In the genomic region with DNA sequence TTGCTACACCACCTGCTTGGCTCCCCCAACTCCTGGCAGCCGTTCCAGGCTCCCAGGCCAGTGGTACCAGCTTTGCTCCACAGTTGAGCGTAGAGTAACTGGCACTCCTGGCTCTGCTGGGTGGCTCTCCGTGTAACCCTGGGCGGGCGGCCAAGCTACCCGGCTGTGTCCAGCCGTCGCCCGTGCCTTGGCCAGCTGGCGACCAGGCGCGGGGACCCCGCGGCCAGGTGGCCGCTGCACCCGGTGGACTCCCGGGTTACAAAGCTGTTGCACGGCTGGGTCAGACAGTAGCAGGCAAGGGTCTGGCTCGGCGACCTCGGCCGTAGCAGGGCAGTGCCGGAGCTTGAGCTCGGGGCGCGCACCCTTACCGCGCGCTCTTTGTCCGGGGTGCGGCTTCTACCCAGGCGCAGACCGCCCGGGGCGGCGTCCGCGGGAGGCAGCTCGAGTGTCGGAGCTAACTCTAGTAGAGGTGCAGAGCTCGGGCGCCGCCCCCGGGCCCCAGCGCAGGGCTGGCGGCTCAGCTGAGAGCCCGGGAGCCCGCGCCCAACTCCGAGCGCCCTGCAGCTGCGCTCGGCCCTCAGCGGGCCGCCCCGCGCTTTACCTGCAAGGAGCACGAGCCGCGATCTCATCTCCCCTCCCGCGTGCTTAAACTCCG, we compare ENCODE assay signal across 8 mouse cellular contexts. TPM values are rescaled to one million over a fixed set of nuclear protein-coding genes. Genes with fewer than 3 reads are reported as not detected.
A peak's percentile ranks its signal among the peaks of the same experiment; 100 is the strongest.
DNase-seq lines count a peak whose midpoint lies in the region; ATAC-seq and TF ChIP-seq lines count a peak whose summit lies in the region.

No protein-coding gene starts in this region.

- intact Hi-C loops in gastrocnemius, adult 2 months (cut with DNase I) = no loop called here

- H3K27ac ChIP-seq in thymus, adult 2 months (ENCODE audit: control insufficient read depth, insufficient read depth, low read length) = no peak overlapping the region
- peak overlapping the region; percentile 93 for H3K27ac ChIP-seq in gastrocnemius, adult 2 months
- H3K27ac ChIP-seq in hindbrain, embryonic 15.5 days (replicated peaks) = peak overlapping the region; percentile 94

- H3K27me3 ChIP-seq in thymus, adult 2 months (ENCODE audit: control insufficient read depth, insufficient read depth, low read length) = no peaks in the 10 kb centered on the region
- H3K27me3 ChIP-seq in hindbrain, embryonic 15.5 days = no peaks in the 10 kb centered on the region

- peak overlapping the region; percentile 85 for H3K9ac ChIP-seq in hindbrain, embryonic 15.5 days

- WGBS in thymus, adult 2 months = under 1% methylated on average over 63 of the region's 63 CpGs
- WGBS in hindbrain, embryonic 15.5 days = under 1% methylated on average over 48 of the region's 63 CpGs

- ATAC-seq in hindbrain, embryonic 15.5 days (ENCODE audit: low FRiP score, low read depth) = peak; percentile 89
- ATAC-seq in megakaryocyte, adult 5-6 weeks (ENCODE audit: poor library complexity, severe bottlenecking) = peak; percentile 49

- peak overlapping the region; percentile 73 for H3K4me3 ChIP-seq in thymus, adult 2 months (ENCODE audit: control insufficient read depth, insufficient read depth, low read length)
- peak overlapping the region; percentile 92 for H3K4me3 ChIP-seq in gastrocnemius, adult 2 months
- H3K4me3 ChIP-seq in hindbrain, embryonic 15.5 days = peak overlapping the region; percentile 74

- no peaks in the 10 kb centered on the region for H3K36me3 ChIP-seq in thymus, adult 2 months (ENCODE audit: control insufficient read depth, insufficient read depth, low read length)
- H3K36me3 ChIP-seq in hindbrain, embryonic 15.5 days = no peaks in the 10 kb centered on the region

- peaks cover 15% of the 10 kb centered on the region; the same call in 1 of the 2 replicates for H3K4me1 ChIP-seq in thymus, adult 2 months (replicated peaks; ENCODE audit: control insufficient read depth, insufficient read depth, low read length)
- peaks cover 37% of the 10 kb centered on the region for H3K4me1 ChIP-seq in hindbrain, embryonic 15.5 days (replicated peaks)

- no peaks in the 10 kb centered on the region for H3K9me3 ChIP-seq in hindbrain, embryonic 15.5 days

- DNase-seq in thymus, adult 2 months = no peak
- DNase-seq in thymus, postnatal 14 days = no peak
- DNase-seq in cerebellum, postnatal 14 days = peak; percentile 92 to 93
- peak; percentile 94 for DNase-seq in gastrocnemius, adult 2 months
- DNase-seq in left cerebral cortex, adult 18-20 months (ENCODE audit: low spot score in 2 of 2) = peak; percentile 53 to 69
- DNase-seq in right cerebral cortex, postnatal 14 days = peak; percentile 60

- TF ChIP-seq POLR2A in thymus, adult 2 months (IDR thresholded peaks at IDR 0.05; ENCODE audit: control insufficient read depth, extremely low read depth, insufficient read depth, low read length, poor library complexity) = no peak

- TF ChIP-seq CTCF in thymus, adult 2 months (IDR thresholded peaks at IDR 0.05; ENCODE audit: borderline replicate concordance, control insufficient read depth, extremely low read depth, insufficient read depth, low read length, poor library complexity) = no peak
- no peak for TF ChIP-seq CTCF in gastrocnemius, adult 2 months (IDR thresholded peaks at IDR 0.05)

- peak overlapping the region; percentile 83 for H3K4me2 ChIP-seq in hindbrain, embryonic 15.5 days

RNA-seq across cellular contexts. Expression of gene Tmtc4, which starts 1.1 kb away (rescaled TPM):
- 8.4 and 9.2 TPM in 2 replicates for polyA plus RNA-seq in thymus, adult 2 months (2012; rRNA removed)
- total RNA-seq in gastrocnemius, adult 2 months (2021) = 1 to 10 TPM; 1.5 to 5.7 TPM
- 47.5 and 50.6 TPM in 2 replicates for polyA plus RNA-seq in hindbrain, embryonic 15.5 days (2015; fragmentation: Nextera tagmentation; extraction: Ambion mirVana)
- 10 to 100 TPM; 19.9 to 20.9 TPM for total RNA-seq in left cerebral cortex, adult 18-20 months (2021)
- 2.2 and 4.2 TPM in 2 replicates for total RNA-seq in megakaryocyte, adult 5-6 weeks (2015)
- total RNA-seq in megakaryocyte, adult 5-6 weeks (2017) = 3.9 and 15.0 TPM in 2 replicates

Comparison
In these comparisons a context has a peak if more than half of its experiments do, and no peak if none do; other contexts are left out.
1. DNase-seq: peak in cerebellum, postnatal 14 days (2 of 2), gastrocnemius, adult 2 months (single experiment), left cerebral cortex, adult 18-20 months (2 of 2) and right cerebral cortex, postnatal 14 days (single experiment); none in thymus, adult 2 months (single experiment) and thymus, postnatal 14 days (single experiment).
2. Peak in every context shown above with its lines, with median percentiles within 50 percentile points of each other: H3K4me3 ChIP-seq.